Mouse (Mus musculus): Measurements from ENCODE around the gene 1700021F07Rik. TPM values are rescaled to one million over a fixed set of nuclear protein-coding genes. Genes with fewer than 3 reads are reported as not detected.
A peak's percentile ranks its signal among the peaks of the same experiment; 100 is the strongest.

The 1700021F07Rik gene
- total RNA-seq (2017), result not detected in 2 replicates

- ATAC-seq (replicated peaks in 1 of 2; ENCODE audit: insufficient read depth in 1 of 2, low FRiP score in 2 of 2, low TSS enrichment in 1 of 2, low read depth in 1 of 2, poor library complexity in 2 of 2, severe bottlenecking in 2 of 2), result no peak
Measured at GRCm38 (mm10) chr2:173522376-173522775, at the start of gene 1700021F07Rik. 1700021F07Rik (plus strand) TSS chr2:173522586.

- no peak for ATAC-seq (replicated peaks in 1 of 2; ENCODE audit: insufficient read depth in 1 of 2, low FRiP score in 2 of 2, low TSS enrichment in 1 of 2, low read depth in 1 of 2, poor library complexity in 2 of 2, severe bottlenecking in 2 of 2)
Measured at GRCm38 (mm10) chr2:173473233-173473632, 49.2 kb upstream of the 1700021F07Rik start.

- no peak for ATAC-seq (replicated peaks in 1 of 2; ENCODE audit: insufficient read depth in 1 of 2, low FRiP score in 2 of 2, low TSS enrichment in 1 of 2, low read depth in 1 of 2, poor library complexity in 2 of 2, severe bottlenecking in 2 of 2)
Measured at GRCm38 (mm10) chr2:173479050-173479449, 43.3 kb upstream of the 1700021F07Rik start.

DNA sequence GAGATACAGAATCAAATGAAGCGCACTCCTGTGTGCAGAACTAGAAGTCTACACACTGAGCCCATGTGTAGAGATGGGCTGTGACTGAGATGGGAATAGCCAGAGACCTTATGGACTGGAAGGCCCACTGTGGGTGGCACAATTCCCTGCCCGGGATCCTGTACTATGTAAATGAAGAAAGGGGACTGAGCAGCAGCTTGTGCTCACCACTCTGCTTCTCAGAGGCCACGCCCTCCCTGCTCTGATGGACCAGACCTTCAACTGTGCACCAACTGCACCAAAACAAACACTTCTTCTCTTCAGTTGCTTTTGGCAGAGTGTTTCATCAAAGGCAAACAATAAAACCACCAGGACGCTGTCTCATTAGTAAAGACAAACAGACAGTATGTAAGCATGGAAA, 37.9 kb upstream of the 1700021F07Rik start:
- ATAC-seq (replicated peaks in 1 of 2; ENCODE audit: insufficient read depth in 1 of 2, low FRiP score in 2 of 2, low TSS enrichment in 1 of 2, low read depth in 1 of 2, poor library complexity in 2 of 2, severe bottlenecking in 2 of 2), result no peak

GRCm38 (mm10) chr2:173499612-173500011, 22.8 kb upstream of the 1700021F07Rik start:
- ATAC-seq (replicated peaks in 1 of 2; ENCODE audit: insufficient read depth in 1 of 2, low FRiP score in 2 of 2, low TSS enrichment in 1 of 2, low read depth in 1 of 2, poor library complexity in 2 of 2, severe bottlenecking in 2 of 2), result no peak

DNA sequence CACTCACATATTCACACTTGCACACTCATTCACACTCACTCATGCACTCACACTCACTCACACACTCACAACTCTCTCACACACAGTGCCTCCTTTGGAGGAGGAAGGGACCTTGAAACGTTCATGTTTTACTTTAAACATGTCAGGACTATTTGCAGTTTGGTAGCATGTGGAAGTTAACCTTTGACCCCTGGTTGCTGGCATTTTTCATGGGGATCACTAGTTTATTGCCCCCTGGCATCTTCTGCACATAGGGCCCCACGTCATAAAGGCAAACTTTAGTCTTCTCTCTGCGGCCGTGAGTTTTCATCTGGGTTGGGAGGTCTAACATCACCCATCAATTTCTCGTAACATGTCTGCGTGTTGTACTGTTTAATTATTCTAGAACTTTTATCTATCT, 8.4 kb upstream of the 1700021F07Rik start:
- no peak for ATAC-seq (replicated peaks in 1 of 2; ENCODE audit: insufficient read depth in 1 of 2, low FRiP score in 2 of 2, low TSS enrichment in 1 of 2, low read depth in 1 of 2, poor library complexity in 2 of 2, severe bottlenecking in 2 of 2)

- ATAC-seq (replicated peaks in 1 of 2; ENCODE audit: insufficient read depth in 1 of 2, low FRiP score in 2 of 2, low TSS enrichment in 1 of 2, low read depth in 1 of 2, poor library complexity in 2 of 2, severe bottlenecking in 2 of 2), result no peak
Measured at GRCm38 (mm10) chr2:173515186-173515585, 7.2 kb upstream of the 1700021F07Rik start.

GRCm38 (mm10) chr2:173516150-173516855, 6.1 kb upstream of the 1700021F07Rik start:
- no peak for ATAC-seq (replicated peaks in 1 of 2; ENCODE audit: insufficient read depth in 1 of 2, low FRiP score in 2 of 2, low TSS enrichment in 1 of 2, low read depth in 1 of 2, poor library complexity in 2 of 2, severe bottlenecking in 2 of 2)

DNA sequence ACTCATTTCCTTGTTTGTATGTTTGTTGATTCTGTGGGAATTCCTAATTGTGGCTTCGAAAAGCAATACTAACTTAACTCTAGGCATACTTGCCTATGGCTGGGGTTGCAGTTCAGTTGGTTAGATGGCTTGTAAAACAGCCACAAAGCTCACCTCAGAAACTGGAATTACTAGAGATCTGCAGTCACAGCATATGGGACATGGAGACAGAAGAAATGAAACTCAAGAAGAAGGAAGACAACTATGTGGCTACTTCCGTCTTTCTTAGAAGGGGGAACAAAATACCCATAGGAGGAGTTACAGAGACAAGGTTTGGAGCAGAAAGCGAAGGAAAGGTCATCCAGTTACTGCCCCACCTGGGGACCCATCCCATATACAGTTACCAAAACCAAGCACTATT, 6.1 kb downstream of the 1700021F07Rik start:
- no peak; a peak in 1 of 4 replicates for ATAC-seq (replicated peaks in 1 of 2; ENCODE audit: insufficient read depth in 1 of 2, low FRiP score in 2 of 2, low TSS enrichment in 1 of 2, low read depth in 1 of 2, poor library complexity in 2 of 2, severe bottlenecking in 2 of 2)

DNA sequence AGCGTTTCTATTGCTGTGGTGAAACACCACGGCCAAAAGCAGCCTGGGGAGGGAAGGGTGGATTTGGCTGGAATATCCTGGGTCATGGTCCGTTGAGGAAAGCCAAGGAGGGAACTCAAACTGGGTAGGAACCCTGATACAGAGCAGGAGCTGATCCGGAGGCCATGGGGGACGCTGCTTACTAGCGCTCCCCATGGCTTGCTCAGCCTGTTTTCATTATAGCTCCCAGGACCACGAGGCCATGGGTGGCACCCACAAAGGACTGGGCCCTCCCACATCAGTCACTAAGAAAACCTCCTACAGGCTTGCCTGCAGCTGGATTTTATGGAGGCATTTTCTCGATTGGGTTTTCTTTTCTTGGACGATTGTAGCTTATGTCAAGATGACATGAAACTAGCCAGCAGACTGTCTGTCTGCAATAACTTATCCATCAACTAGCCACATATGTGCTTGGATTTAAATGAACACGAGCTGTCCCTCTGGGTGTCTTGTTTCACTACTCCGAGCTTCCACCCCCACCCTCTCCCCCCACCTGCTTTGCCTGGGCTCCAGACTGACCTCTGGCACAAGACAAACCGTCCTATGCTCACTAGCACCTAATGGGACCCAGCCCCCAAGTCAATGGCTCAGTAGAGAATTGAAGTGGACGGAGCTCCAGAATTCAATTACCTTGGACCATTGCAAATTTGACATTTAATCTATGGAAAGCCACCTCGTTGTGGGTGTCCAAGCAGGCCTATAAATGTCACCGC, 10.5 kb downstream of the 1700021F07Rik start:
- no peak for ATAC-seq (replicated peaks in 1 of 2; ENCODE audit: insufficient read depth in 1 of 2, low FRiP score in 2 of 2, low TSS enrichment in 1 of 2, low read depth in 1 of 2, poor library complexity in 2 of 2, severe bottlenecking in 2 of 2)

DNA sequence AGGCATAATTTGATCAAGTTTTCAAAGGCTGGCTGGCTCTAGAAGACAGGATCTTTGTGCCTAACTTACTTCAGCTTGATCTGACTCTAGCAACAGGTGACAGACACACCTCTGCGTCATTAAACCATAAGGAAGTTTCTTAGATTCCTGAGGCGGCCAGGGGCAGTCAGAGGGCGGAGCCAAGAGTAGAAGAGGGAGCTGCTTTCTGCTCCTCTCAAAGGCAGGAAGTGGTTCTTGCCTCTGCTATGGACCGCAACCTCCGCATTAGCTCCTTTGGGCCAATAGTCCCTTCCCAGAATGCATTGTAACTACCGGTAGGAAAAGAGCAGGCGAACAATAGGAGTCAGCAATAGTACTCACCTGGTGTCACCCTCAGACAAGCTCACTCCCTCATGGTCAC, 12.2 kb downstream of the 1700021F07Rik start:
- ATAC-seq (replicated peaks in 1 of 2; ENCODE audit: insufficient read depth in 1 of 2, low FRiP score in 2 of 2, low TSS enrichment in 1 of 2, low read depth in 1 of 2, poor library complexity in 2 of 2, severe bottlenecking in 2 of 2), result peak; percentile 83 to 91

DNA sequence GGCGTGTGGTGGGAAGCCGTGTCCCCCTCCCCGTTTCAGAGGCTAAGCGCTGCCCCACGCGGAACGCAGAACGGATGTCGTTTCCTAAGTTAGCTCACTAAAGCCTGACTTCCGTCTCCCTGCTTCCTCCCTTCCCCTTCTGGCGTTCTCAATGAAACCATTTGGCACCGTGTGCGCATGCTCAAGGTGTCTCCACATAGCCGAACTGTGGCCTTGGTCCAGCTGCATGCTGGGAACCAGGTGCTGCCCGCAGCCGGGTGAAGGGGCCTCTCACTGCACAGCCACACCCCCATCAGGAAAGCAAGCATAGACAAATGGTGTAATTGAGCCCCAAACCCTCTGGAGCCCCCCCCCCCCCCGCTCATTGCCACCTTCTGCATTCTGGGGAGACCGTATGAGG, 13.0 kb downstream of the 1700021F07Rik start:
- no peak for ATAC-seq (replicated peaks in 1 of 2; ENCODE audit: insufficient read depth in 1 of 2, low FRiP score in 2 of 2, low TSS enrichment in 1 of 2, low read depth in 1 of 2, poor library complexity in 2 of 2, severe bottlenecking in 2 of 2)

DNA sequence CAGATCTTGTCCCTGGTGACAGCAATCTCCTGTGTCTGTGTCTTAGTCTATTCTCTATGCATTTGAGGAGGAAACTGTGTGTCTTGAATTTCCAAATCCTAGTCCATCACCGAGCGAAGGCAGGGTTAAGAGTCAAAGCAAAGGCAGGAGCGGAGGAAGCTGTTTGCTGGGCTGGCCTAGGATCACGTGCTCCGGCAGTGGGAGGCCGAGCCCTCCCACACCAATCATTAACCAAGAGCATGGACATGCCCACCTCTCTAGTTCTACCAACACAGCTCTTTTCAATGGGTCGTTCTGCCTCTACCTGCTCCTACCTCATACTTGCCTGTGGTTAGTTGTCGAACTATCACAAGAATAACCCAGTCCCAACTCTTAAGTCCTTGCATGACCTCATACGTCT, 13.5 kb downstream of the 1700021F07Rik start:
- no peak for ATAC-seq (replicated peaks in 1 of 2; ENCODE audit: insufficient read depth in 1 of 2, low FRiP score in 2 of 2, low TSS enrichment in 1 of 2, low read depth in 1 of 2, poor library complexity in 2 of 2, severe bottlenecking in 2 of 2)

GRCm38 (mm10) chr2:173539781-173540180, 17.4 kb downstream of the 1700021F07Rik start:
- no peak for ATAC-seq (replicated peaks in 1 of 2; ENCODE audit: insufficient read depth in 1 of 2, low FRiP score in 2 of 2, low TSS enrichment in 1 of 2, low read depth in 1 of 2, poor library complexity in 2 of 2, severe bottlenecking in 2 of 2)

DNA sequence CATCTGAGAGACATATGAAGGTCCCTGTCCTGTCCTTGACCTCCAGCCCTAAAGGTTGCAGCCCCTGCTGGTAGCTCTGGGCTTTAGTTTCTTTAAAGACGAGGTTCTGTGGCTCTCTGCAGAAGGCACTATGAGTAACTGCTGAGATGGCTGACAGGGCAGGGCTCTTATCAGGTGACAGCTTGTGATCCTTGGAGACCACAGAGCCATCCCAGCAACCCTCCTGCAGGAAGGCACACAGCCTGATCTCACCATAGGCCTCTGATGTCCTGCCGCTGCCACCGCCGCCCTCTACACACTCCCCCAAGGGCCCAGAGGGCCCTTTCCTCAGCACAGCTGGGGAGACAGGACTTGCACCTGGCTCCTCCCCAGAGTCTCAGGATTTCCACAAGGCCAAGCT, 19.4 kb downstream of the 1700021F07Rik start:
- ATAC-seq (replicated peaks in 1 of 2; ENCODE audit: insufficient read depth in 1 of 2, low FRiP score in 2 of 2, low TSS enrichment in 1 of 2, low read depth in 1 of 2, poor library complexity in 2 of 2, severe bottlenecking in 2 of 2), result no peak

- no peak for ATAC-seq (replicated peaks in 1 of 2; ENCODE audit: insufficient read depth in 1 of 2, low FRiP score in 2 of 2, low TSS enrichment in 1 of 2, low read depth in 1 of 2, poor library complexity in 2 of 2, severe bottlenecking in 2 of 2)
Measured at GRCm38 (mm10) chr2:173542716-173543115, 20.3 kb downstream of the 1700021F07Rik start.

- ATAC-seq (replicated peaks in 1 of 2; ENCODE audit: insufficient read depth in 1 of 2, low FRiP score in 2 of 2, low TSS enrichment in 1 of 2, low read depth in 1 of 2, poor library complexity in 2 of 2, severe bottlenecking in 2 of 2), result peak; percentile 70 to 83
Measured at GRCm38 (mm10) chr2:173545992-173546703, 23.8 kb downstream of the 1700021F07Rik start.

DNA sequence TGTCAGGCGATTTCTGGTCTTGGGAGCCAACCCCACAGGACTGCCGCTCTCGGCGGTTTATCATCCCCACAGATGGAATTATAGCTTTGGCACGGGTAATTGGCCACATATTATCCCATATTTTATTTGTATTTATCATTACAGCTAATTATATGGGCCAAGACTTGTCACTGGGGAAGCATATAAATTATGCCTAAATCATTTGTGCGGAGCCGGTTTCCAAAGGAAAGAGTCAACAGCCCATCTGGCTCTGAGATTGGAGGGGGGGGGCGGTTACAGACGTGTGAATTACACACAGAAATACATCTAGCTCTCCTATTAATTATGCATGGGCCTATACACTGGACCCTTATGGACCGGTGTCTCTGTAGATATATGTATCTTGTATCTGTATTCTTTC, 26.9 kb downstream of the 1700021F07Rik start:
- ATAC-seq (replicated peaks in 1 of 2; ENCODE audit: insufficient read depth in 1 of 2, low FRiP score in 2 of 2, low TSS enrichment in 1 of 2, low read depth in 1 of 2, poor library complexity in 2 of 2, severe bottlenecking in 2 of 2), result no peak
